Mouse (Mus musculus) megakaryocyte progenitor cell, adult 5-6 weeks (primary cell): ENCODE measurements around the gene Pcyt2. TPM values are rescaled to one million over a fixed set of nuclear protein-coding genes. Genes with fewer than 3 reads are reported as not detected.
A peak's percentile ranks its signal among the peaks of the same experiment; 100 is the strongest.
"Not testable (repeated sequence)": the region's sequence is repeated elsewhere in the genome, so short reads cannot be mapped to it uniquely, and the experiment has no call there.

Experiments used
- ATAC-seq: replicated peaks from 2 replicates; pipeline ENCODE4 v1.8.0; 2016; ENCODE audit warnings: mild to moderate bottlenecking, moderate TSS enrichment, inconsistent platforms; ENCODE audit not compliant: poor library complexity
- total RNA-seq, 2 experiments: library from RNA; stranded (forward) in 1 of 2; stranded (reverse) in 1 of 2; fragments of 157-497, 149-512 nt in 1 of 2; fragments of 200-1000 nt in 1 of 2; gene quantifications; 2 replicates each; pipeline versions ENCODE4 v1.2.3 to v1.2.4; 2015 to 2017

The Pcyt2 gene
- total RNA-seq, 2 experiments from 2014 or later: 20.2 to 24.5 TPM

GRCm38 (mm10) chr11:120583937-120584336, 33.8 kb downstream of the Pcyt2 start:
- no peak for ATAC-seq

GRCm38 (mm10) chr11:120582982-120583293, 34.8 kb downstream of the Pcyt2 start:
- ATAC-seq: not testable (repeated sequence)

GRCm38 (mm10) chr11:120582268-120582981, 35.3 kb downstream of the Pcyt2 start:
- peak; percentile 40 for ATAC-seq

- ATAC-seq: peak; percentile 50
These were observed 36.1 kb downstream of the Pcyt2 start, which contains the start of gene Arhgdia for GRCm38 (mm10) chr11:120581490-120582267. Arhgdia (minus strand) TSS chr11:120581624.

- ATAC-seq: 0 out of 2 replicates have a peak, but pooled peaks have one; percentile 15
These were observed 36.8 kb downstream of the Pcyt2 start for GRCm38 (mm10) chr11:120580871-120581331.

GRCm38 (mm10) chr11:120580190-120580589, 37.5 kb downstream of the Pcyt2 start:
- no peak for ATAC-seq

GRCm38 (mm10) chr11:120579316-120580107, 38.2 kb downstream of the Pcyt2 start:
- ATAC-seq: peak; percentile 36

- ATAC-seq: no peak
These were observed 39.0 kb downstream of the Pcyt2 start for GRCm38 (mm10) chr11:120578694-120579243.

GRCm38 (mm10) chr11:120578024-120578693, 39.6 kb downstream of the Pcyt2 start:
- ATAC-seq: no peak

- no peak for ATAC-seq
These were observed 40.3 kb downstream of the Pcyt2 start for GRCm38 (mm10) chr11:120577211-120578023.

- no peak for ATAC-seq
These were observed 41.3 kb downstream of the Pcyt2 start for GRCm38 (mm10) chr11:120576365-120576981.

- ATAC-seq: no peak
These were observed 41.8 kb downstream of the Pcyt2 start for GRCm38 (mm10) chr11:120575940-120576339.

GRCm38 (mm10) chr11:120575046-120575445, 42.7 kb downstream of the Pcyt2 start:
- no peak for ATAC-seq

GRCm38 (mm10) chr11:120574278-120574600, 43.5 kb downstream of the Pcyt2 start:
- ATAC-seq: no peak

GRCm38 (mm10) chr11:120573585-120574277, 44.0 kb downstream of the Pcyt2 start:
- ATAC-seq: no peak

- peak; percentile 79 for ATAC-seq
These were observed 44.8 kb downstream of the Pcyt2 start, which contains the start of gene P4hb for GRCm38 (mm10) chr11:120572752-120573584. P4hb (minus strand) TSS chr11:120573253.

- ATAC-seq: no peak
These were observed 45.4 kb downstream of the Pcyt2 start for GRCm38 (mm10) chr11:120572417-120572751.
